Mouse (Mus musculus) regulatory T cell (primary cell): ENCODE measurements at regions not wholly inside any gene's neighbourhood (a gene's known extent, or its start where the extent isn't known, plus 50 kb on each side); places are given as distances from the start of the nearest gene placed in this dataset.
"Not testable (repeated sequence)": the region's sequence is repeated elsewhere in the genome, so short reads cannot be mapped to it uniquely, and the experiment has no call there.

ENCODE experiments used
- in situ Hi-C: fragments of 300-600 bp; cut with MboI, MseI; formaldehyde crosslinking; loops from one replicate; pipeline ENCODE4 v1.15.1; 2025; ENCODE audit warnings: high pct_unique_total_duplicates

- in situ Hi-C loops, result no loop called here
Measured at GRCm38 (mm10) chr3:39776278-39777039, 754.6 kb upstream of the Intu start.

- in situ Hi-C loops, result no loop called here
Measured at GRCm38 (mm10) chr3:39779690-39780218, 751.3 kb upstream of the Intu start.

GRCm38 (mm10) chr3:39780270-39780669 is 750.8 kb upstream of the Intu start:
- in situ Hi-C loops, result no loop called here

- in situ Hi-C loops, result no loop called here
Measured at GRCm38 (mm10) chr3:39784901-39785300, 746.2 kb upstream of the Intu start.

- in situ Hi-C loops, result no loop called here
Measured at GRCm38 (mm10) chr3:39809586-39809985, 721.5 kb upstream of the Intu start.

- in situ Hi-C loops, result loop anchor here (10.0 kb wide), 1 partner anchor 930 kb away; the partner anchor contains the start of gene Fat4
Measured at GRCm38 (mm10) chr3:39814814-39815213, 716.3 kb upstream of the Intu start.

GRCm38 (mm10) chr3:39830488-39831056 is 700.5 kb upstream of the Intu start:
- in situ Hi-C loops, result no loop called here

- in situ Hi-C loops, result no loop called here
Measured at GRCm38 (mm10) chr3:39838377-39839145, 692.5 kb upstream of the Intu start.

- in situ Hi-C loops, result no loop called here
Measured at GRCm38 (mm10) chr3:39840946-39841345, 690.1 kb upstream of the Intu start.

- in situ Hi-C loops, result no loop called here
Measured at GRCm38 (mm10) chr3:39845123-39845522, 686.0 kb upstream of the Intu start.

GRCm38 (mm10) chr3:39848829-39849228 is 682.3 kb upstream of the Intu start:
- in situ Hi-C loops, result no loop called here

- in situ Hi-C loops, result no loop called here
Measured at GRCm38 (mm10) chr3:39857214-39857839, 673.8 kb upstream of the Intu start.

GRCm38 (mm10) chr3:39876046-39876445 is 655.0 kb upstream of the Intu start:
- in situ Hi-C loops, result not testable (repeated sequence)

GRCm38 (mm10) chr3:39884370-39884769 is 646.7 kb upstream of the Intu start:
- in situ Hi-C loops, result no loop called here

- in situ Hi-C loops, result no loop called here
Measured at GRCm38 (mm10) chr3:39888376-39888775, 642.7 kb upstream of the Intu start.

GRCm38 (mm10) chr3:39889222-39889621 is 641.9 kb upstream of the Intu start:
- in situ Hi-C loops, result no loop called here

GRCm38 (mm10) chr3:39898961-39899360 is 632.1 kb upstream of the Intu start:
- in situ Hi-C loops, result no loop called here

- in situ Hi-C loops, result no loop called here
Measured at GRCm38 (mm10) chr3:39900207-39900606, 630.9 kb upstream of the Intu start.

- in situ Hi-C loops, result no loop called here
Measured at GRCm38 (mm10) chr3:39904377-39904776, 626.7 kb upstream of the Intu start.

- in situ Hi-C loops, result no loop called here
Measured at GRCm38 (mm10) chr3:39908676-39909362, 622.3 kb upstream of the Intu start.

- in situ Hi-C loops, result no loop called here
Measured at GRCm38 (mm10) chr3:39909642-39910041, 621.4 kb upstream of the Intu start.
